Mouse (Mus musculus) kidney, adult 2 months (tissue): ENCODE measurements at regions not wholly inside any gene's neighbourhood (a gene's known extent, or its start where the extent isn't known, plus 50 kb on each side); places are given as distances from the start of the nearest gene placed in this dataset.

ENCODE experiments used
- CTCF ChIP-seq: fragments of 200-500 bp; conservative IDR thresholded peaks from 2 replicates; pipeline ENCODE4 v1.5.1; 2011; ENCODE audit warnings: low read depth, mild to moderate bottlenecking, control low read depth, low read length, moderate library complexity, mixed read lengths; ENCODE audit not compliant: insufficient read depth, insufficient read length
- POLR2A ChIP-seq: fragments of 200-500 bp; IDR thresholded peaks from one replicate; pipeline ENCODE4 v1.6.1; 2011; ENCODE audit warnings: low read depth, low read length, control low read depth

DNA sequence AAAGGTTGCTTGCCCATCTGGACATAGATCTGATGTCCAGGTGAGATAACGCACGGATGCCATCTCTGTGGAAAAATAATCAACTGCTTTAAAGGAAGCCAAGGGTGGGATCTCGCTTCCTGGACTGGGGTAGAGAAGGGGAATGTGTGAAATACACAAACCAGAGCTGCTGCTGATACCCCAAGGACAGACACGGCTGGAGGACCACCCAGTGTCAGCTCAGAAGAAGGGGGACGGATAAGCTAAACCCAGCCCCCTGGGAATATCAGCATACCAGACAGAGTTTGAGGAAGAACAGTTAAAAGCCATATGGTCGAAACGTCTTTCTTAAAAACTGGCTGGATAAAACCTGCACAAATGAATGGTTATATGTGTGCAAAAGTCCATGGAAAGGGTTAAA lies 202.8 kb upstream of the Klf3 start:
- TF ChIP-seq POLR2A: no peak
- no peak for TF ChIP-seq CTCF
